13 mouse cellular contexts compared by ENCODE assay signal in genomic region chr14:19803623-19804022, GRCm38 (mm10). TPM values are rescaled to one million over a fixed set of nuclear protein-coding genes. Genes with fewer than 3 reads are reported as not detected.
A peak's percentile ranks its signal among the peaks of the same experiment; 100 is the strongest.
DNase-seq lines count a peak whose midpoint lies in the region; ATAC-seq and TF ChIP-seq lines count a peak whose summit lies in the region.
"Had no signal": no experiment of that assay in that cellular context is flagged by ENCODE, and none has a peak within 500 bp of the region (broad histone marks: within the 10 kb centered on the region; RNA-seq: fewer than 3 reads in every experiment).

No protein-coding gene starts in this region.

- no peak for TF ChIP-seq EP300 in MEL (IDR thresholded peaks at IDR 0.05; ENCODE audit: low read depth in 1 of 2, low read length in 2 of 2)

- no peaks in the 10 kb centered on the region for H3K4me1 ChIP-seq in kidney, adult 2 months (ENCODE audit: control insufficient read depth, insufficient read depth, low read length)
- no peaks in the 10 kb centered on the region for H3K4me1 ChIP-seq in MEL (ENCODE audit: control insufficient read depth in 1 of 2, insufficient read depth in 2 of 2, low read length in 2 of 2)
- H3K4me1 ChIP-seq in hindbrain, postnatal 0 days (ENCODE audit: insufficient read depth, low read length), result no peaks in the 10 kb centered on the region

- H3K36me3 ChIP-seq in kidney, adult 2 months (ENCODE audit: control insufficient read depth, insufficient read depth, low read length), result no peaks in the 10 kb centered on the region
- H3K36me3 ChIP-seq in MEL (ENCODE audit: control insufficient read depth in 1 of 2, insufficient read depth in 2 of 2, low read length in 2 of 2), result no peaks in the 10 kb centered on the region
- H3K36me3 ChIP-seq in hindbrain, postnatal 0 days (ENCODE audit: insufficient read depth, low read length), result no peaks in the 10 kb centered on the region
- H3K36me3 ChIP-seq: liver, embryonic 15.5 days had no signal

- no peak overlapping the region for H3K27ac ChIP-seq in kidney, adult 2 months (ENCODE audit: insufficient read depth, low read depth, low read length)
- no peak overlapping the region for H3K27ac ChIP-seq in MEL (ENCODE audit: control insufficient read depth, low read depth, low read length)
- no peak overlapping the region for H3K27ac ChIP-seq in hindbrain, postnatal 0 days
- H3K27ac ChIP-seq: gastrocnemius, adult 2 months; hindbrain, embryonic 10.5 days; liver, embryonic 15.5 days had no signal

- no peaks in the 10 kb centered on the region for H3K9me3 ChIP-seq in MEL (replicated peaks; ENCODE audit: insufficient read depth, low read length)
- no peaks in the 10 kb centered on the region for H3K9me3 ChIP-seq in hindbrain, postnatal 0 days (ENCODE audit: low read length)
- H3K9me3 ChIP-seq: hindbrain, embryonic 10.5 days; liver, embryonic 15.5 days had no signal

- H3K79me2 ChIP-seq in MEL (ENCODE audit: control insufficient read depth, insufficient read depth, low read length, poor library complexity), result no peaks in the 10 kb centered on the region

- no peak overlapping the region for H3K9ac ChIP-seq in MEL (ENCODE audit: control insufficient read depth, low read depth, low read length, poor library complexity, severe bottlenecking)
- H3K9ac ChIP-seq in hindbrain, postnatal 0 days (replicated peaks; ENCODE audit: low read length), result no peak overlapping the region
- H3K9ac ChIP-seq: liver, embryonic 15.5 days had no signal

- no peak for TF ChIP-seq RAD21 in MEL (IDR thresholded peaks at IDR 0.05; ENCODE audit: low read depth, low read length)

- H3K4me2 ChIP-seq in hindbrain, postnatal 0 days (ENCODE audit: low read depth, low read length), result no peak overlapping the region
- H3K4me2 ChIP-seq: liver, embryonic 15.5 days had no signal

- no peak overlapping the region for H3K4me3 ChIP-seq in kidney, adult 2 months (ENCODE audit: insufficient read depth, low read depth, low read length)
- H3K4me3 ChIP-seq in MEL (ENCODE audit: control insufficient read depth in 1 of 2, insufficient read depth in 1 of 2, low read depth in 2 of 2, low read length in 2 of 2), result no peak overlapping the region
- H3K4me3 ChIP-seq in hindbrain, postnatal 0 days (ENCODE audit: low read length), result no peak overlapping the region
- H3K4me3 ChIP-seq: gastrocnemius, adult 2 months; hindbrain, embryonic 10.5 days; liver, embryonic 15.5 days had no signal

- DNase-seq in kidney, postnatal 10 days, result peak; percentile 51
- DNase-seq in kidney, adult 2 months, result no peak
- DNase-seq in MEL (ENCODE audit: low read depth, low spot score), result peak; percentile 45
- peak; percentile 32 for DNase-seq in c-Kit-positive CD71-positive TER-119-negative erythroid progenitor cells, embryonic 14.5 days (ENCODE audit: low read depth)
- DNase-seq in lung, postnatal 36 days, result peak; percentile 35
- DNase-seq in layer of hippocampus, adult 9-11 months, result no peak
- DNase-seq in hindbrain, postnatal 0 days (ENCODE audit: low spot score), result no peak
- DNase-seq: gastrocnemius, adult 2 months; right cerebral cortex, postnatal 14 days; thymus, adult 2 months had no signal

- 78% methylated on average over 10 of the region's 10 CpGs for WGBS in kidney, adult 2 months
- WGBS in hindbrain, postnatal 0 days, result 50% methylated on average over 10 of the region's 10 CpGs

- no peak for ATAC-seq in hindbrain, postnatal 0 days
- ATAC-seq: Patski had no signal

- H3K27me3 ChIP-seq in kidney, adult 2 months (replicated peaks; ENCODE audit: control insufficient read depth, insufficient read depth, low read length), result no peaks in the 10 kb centered on the region
- H3K27me3 ChIP-seq in MEL (ENCODE audit: control insufficient read depth in 1 of 2, insufficient read depth in 2 of 2, low read length in 2 of 2), result no peaks in the 10 kb centered on the region
- H3K27me3 ChIP-seq in hindbrain, postnatal 0 days (ENCODE audit: insufficient read depth, low read length), result no peaks in the 10 kb centered on the region
- H3K27me3 ChIP-seq: liver, embryonic 15.5 days; Patski had no signal

- TF ChIP-seq CTCF in kidney, adult 2 months (conservative IDR thresholded peaks at IDR 0.05; ENCODE audit: insufficient read depth, insufficient read length, low read depth, low read length), result no peak
- no peak for TF ChIP-seq CTCF in MEL (IDR thresholded peaks at IDR 0.05 in 2 of 3, conservative IDR thresholded peaks at IDR 0.05 in 1 of 3; ENCODE audit: control insufficient read depth in 1 of 3, insufficient read depth in 1 of 3, low read depth in 2 of 3, low read length in 3 of 3, poor library complexity in 1 of 3, severe bottlenecking in 1 of 3)
- TF ChIP-seq CTCF in hindbrain, postnatal 0 days (IDR thresholded peaks at IDR 0.05; ENCODE audit: low read depth), result no peak

- no peak for TF ChIP-seq POLR2A in kidney, adult 2 months (IDR thresholded peaks at IDR 0.05; ENCODE audit: low read depth, low read length)
- TF ChIP-seq POLR2A in MEL (IDR thresholded peaks at IDR 0.05; ENCODE audit: control insufficient read depth in 1 of 2, insufficient read depth in 1 of 2, low read depth in 1 of 2, low read length in 2 of 2, poor library complexity in 1 of 2), result no peak

TF ChIP-seq in MEL, 35 proteins besides CTCF, POLR2A, EP300 and RAD21:
- TF ChIP-seq JUND (IDR thresholded peaks at IDR 0.05; ENCODE audit: low read depth, low read length) (no peak), POLR2AphosphoS5 (IDR thresholded peaks at IDR 0.05; ENCODE audit: borderline replicate concordance, low read depth, low read length) (no peak), NRF1 (IDR thresholded peaks at IDR 0.05; ENCODE audit: insufficient read depth, low read depth, low read length, poor library complexity, severe bottlenecking) (no peak), BHLHE40 (IDR thresholded peaks at IDR 0.05; ENCODE audit: borderline replicate concordance, low read depth, low read length) (no peak), USF2 (IDR thresholded peaks at IDR 0.05; ENCODE audit: borderline replicate concordance in 1 of 2, insufficient read depth in 1 of 2, low read depth in 1 of 2, low read length in 2 of 2) (no peak), E2F4 (IDR thresholded peaks at IDR 0.05; ENCODE audit: borderline replicate concordance, low read depth, low read length) (no peak), ETS1 (IDR thresholded peaks at IDR 0.05; ENCODE audit: low read depth, low read length) (no peak), RCOR1 (IDR thresholded peaks at IDR 0.05; ENCODE audit: low read depth, low read length) (no peak), CHD2 (IDR thresholded peaks at IDR 0.05; ENCODE audit: low read length) (no peak), MYB (IDR thresholded peaks at IDR 0.05; ENCODE audit: low read depth, low read length) (no peak), ZNF384 (IDR thresholded peaks at IDR 0.05; ENCODE audit: low read depth, low read length) (no peak), MYC (IDR thresholded peaks at IDR 0.05; ENCODE audit: low read depth, low read length) (no peak), TAL1 (IDR thresholded peaks at IDR 0.05; ENCODE audit: low read length) (no peak), SIN3A (IDR thresholded peaks at IDR 0.05; ENCODE audit: low read length) (no peak), CHD1 (IDR thresholded peaks at IDR 0.05; ENCODE audit: low read depth, low read length) (no peak)
TF ChIP-seq in MEL: peak in this region for 0.

RNA-seq across cellular contexts. Expression of gene Rtraf, which starts 20.0 kb away (rescaled TPM):
- polyA plus RNA-seq in kidney, adult 2 months (2012; rRNA removed), result 37.9 and 47.3 TPM in 2 replicates
- total RNA-seq in MEL (2012; rRNA removed), result 90.4 and 93.9 TPM in 2 replicates
- polyA plus RNA-seq in MEL (2012; ENCODE audit: insufficient read depth in 1 of 2, insufficient read length in 2 of 2, low read depth in 1 of 2, low replicate concordance in 2 of 2, missing spikeins in 1 of 2), result 100 to 1,000 TPM in 1 of 2 experiments, not detected in 1; 117 TPM
- total RNA-seq in hindbrain, postnatal 0 days (2014; rRNA removed), result 50.4 and 51.5 TPM in 2 replicates
- 152 TPM in 2 replicates for polyA plus RNA-seq in hindbrain, postnatal 0 days (2015; fragmentation: Nextera tagmentation; extraction: Ambion mirVana)

RNA-seq across cellular contexts. Expression of gene Nid2, which starts 52.6 kb away (rescaled TPM):
- 17.6 and 21.4 TPM in 2 replicates for polyA plus RNA-seq in kidney, adult 2 months (2012; rRNA removed)
- not detected in 2 replicates for total RNA-seq in MEL (2012; rRNA removed)
- not detected for polyA plus RNA-seq in MEL (2012; ENCODE audit: insufficient read depth in 1 of 2, insufficient read length in 2 of 2, low read depth in 1 of 2, low replicate concordance in 2 of 2, missing spikeins in 1 of 2)
- 40.6 and 52.8 TPM in 2 replicates for total RNA-seq in hindbrain, postnatal 0 days (2014; rRNA removed)
- 22.5 and 25.5 TPM in 2 replicates for polyA plus RNA-seq in hindbrain, postnatal 0 days (2015; fragmentation: Nextera tagmentation; extraction: Ambion mirVana)

Comparison
In these comparisons a context has a peak if more than half of its experiments do, and no peak if none do; other contexts are left out.
1. DNase-seq: peak in kidney, postnatal 10 days (single experiment), MEL (single experiment), c-Kit-positive CD71-positive TER-119-negative erythroid progenitor cells, embryonic 14.5 days (single experiment) and lung, postnatal 36 days (single experiment); none in kidney, adult 2 months (single experiment), layer of hippocampus, adult 9-11 months (single experiment) and hindbrain, postnatal 0 days (single experiment).
2. RNA of gene Nid2, which starts 52.6 kb away (polyA plus RNA-seq): 22.5 to 25.5 TPM in hindbrain, postnatal 0 days and 17.6 to 21.4 TPM in kidney, adult 2 months; not detected in MEL; every median in the first group is over 10 times any median in the second.